Mouse (Mus musculus) urinary bladder, postnatal 25 days (tissue): ENCODE measurements around the gene Abcc1.

ENCODE experiments used
- DNase-seq: peaks from one replicate; pipeline ENCODE4 v3.0.0; 2022; ENCODE audit warnings: low spot score

Gene Abcc1

GRCm38 (mm10) chr16:14439801-14440614 lies 78.7 kb downstream of the Abcc1 start:
- no peak for DNase-seq

- no peak for DNase-seq
These were observed 82.9 kb downstream of the Abcc1 start for GRCm38 (mm10) chr16:14444059-14444855.

GRCm38 (mm10) chr16:14445197-14445596 lies 83.8 kb downstream of the Abcc1 start:
- DNase-seq, result no peak

- DNase-seq, result no peak
These were observed 86.0 kb downstream of the Abcc1 start for GRCm38 (mm10) chr16:14447366-14447765.

DNA sequence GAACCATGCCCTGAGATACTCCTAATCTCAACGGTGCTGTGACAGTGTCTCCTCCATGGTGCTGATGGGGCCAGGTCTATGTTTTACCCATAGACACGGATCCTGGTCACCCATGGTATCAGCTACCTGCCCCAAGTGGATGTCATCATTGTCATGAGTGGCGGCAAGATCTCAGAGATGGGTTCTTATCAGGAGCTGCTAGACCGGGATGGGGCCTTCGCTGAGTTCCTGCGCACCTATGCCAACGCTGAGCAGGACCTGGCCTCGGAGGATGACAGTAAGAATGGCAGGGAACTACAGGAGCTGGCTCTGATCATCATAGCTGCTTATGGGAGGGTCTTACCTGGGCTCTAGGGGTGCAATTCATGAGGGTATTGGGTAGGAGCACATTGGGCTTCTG lies 86.9 kb downstream of the Abcc1 start:
- DNase-seq, result no peak

DNA sequence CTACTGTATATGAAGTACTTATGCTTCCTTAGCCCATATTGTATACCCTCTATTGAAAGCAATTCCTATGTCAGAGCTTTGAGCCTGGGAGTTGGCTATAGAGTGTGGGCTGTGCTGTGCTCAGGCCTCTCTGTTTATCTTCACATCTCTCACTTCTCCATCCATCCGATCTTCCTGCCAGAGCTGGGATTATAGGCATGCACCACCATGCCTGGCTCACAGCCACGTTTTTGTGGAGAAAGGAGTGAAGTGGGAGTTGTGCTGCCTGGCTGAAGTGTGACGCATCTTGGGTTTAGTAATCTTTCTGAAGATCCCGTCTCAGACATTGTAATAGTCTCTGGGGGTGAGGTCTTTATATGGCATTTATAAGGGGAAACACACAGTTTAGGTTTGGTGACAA lies 88.5 kb downstream of the Abcc1 start:
- DNase-seq, result no peak

GRCm38 (mm10) chr16:14451374-14452046 lies 90.2 kb downstream of the Abcc1 start:
- no peak for DNase-seq

- DNase-seq, result no peak
These were observed 101.2 kb downstream of the Abcc1 start for GRCm38 (mm10) chr16:14462535-14462934.

DNA sequence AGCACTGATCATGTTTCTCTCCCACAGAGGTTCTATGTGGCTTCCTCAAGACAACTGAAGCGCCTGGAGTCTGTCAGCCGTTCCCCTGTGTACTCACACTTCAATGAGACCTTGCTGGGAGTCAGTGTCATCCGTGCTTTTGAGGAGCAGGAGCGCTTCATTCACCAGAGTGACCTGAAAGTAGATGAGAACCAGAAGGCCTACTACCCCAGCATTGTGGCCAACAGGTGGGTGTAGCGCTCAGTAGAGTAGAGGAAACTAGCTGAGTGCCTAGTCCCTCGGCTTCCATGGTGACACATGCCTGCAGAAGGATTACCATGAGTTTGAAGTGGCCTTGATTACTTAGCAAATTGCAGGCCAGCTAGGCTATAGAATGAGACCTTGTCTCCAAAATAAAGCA lies 103.7 kb downstream of the Abcc1 start:
- DNase-seq, result no peak

DNA sequence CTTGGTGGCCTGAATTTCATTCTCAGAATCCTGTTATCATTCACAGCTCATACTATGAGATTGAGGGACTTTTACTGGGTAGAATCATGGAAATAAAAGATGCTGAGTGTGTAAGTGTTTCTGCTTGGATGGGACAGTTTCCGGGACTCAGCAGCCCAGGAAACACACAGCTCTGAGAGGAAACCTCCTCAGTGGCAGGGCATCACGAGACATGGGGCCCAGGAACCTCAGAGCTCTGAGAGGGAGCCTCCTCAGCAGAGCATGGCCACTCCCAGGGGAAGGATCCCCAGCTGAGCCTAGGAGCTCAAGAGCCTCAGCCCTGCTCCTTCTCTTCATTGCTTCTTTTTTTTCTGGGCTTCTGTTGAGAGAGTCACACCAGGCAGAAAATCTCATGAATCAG lies 107.0 kb downstream of the Abcc1 start:
- DNase-seq, result no peak

GRCm38 (mm10) chr16:14468841-14469240 lies 107.5 kb downstream of the Abcc1 start:
- DNase-seq, result no peak

- DNase-seq, result no peak
These were observed 110.8 kb downstream of the Abcc1 start for GRCm38 (mm10) chr16:14472171-14472570.

DNA sequence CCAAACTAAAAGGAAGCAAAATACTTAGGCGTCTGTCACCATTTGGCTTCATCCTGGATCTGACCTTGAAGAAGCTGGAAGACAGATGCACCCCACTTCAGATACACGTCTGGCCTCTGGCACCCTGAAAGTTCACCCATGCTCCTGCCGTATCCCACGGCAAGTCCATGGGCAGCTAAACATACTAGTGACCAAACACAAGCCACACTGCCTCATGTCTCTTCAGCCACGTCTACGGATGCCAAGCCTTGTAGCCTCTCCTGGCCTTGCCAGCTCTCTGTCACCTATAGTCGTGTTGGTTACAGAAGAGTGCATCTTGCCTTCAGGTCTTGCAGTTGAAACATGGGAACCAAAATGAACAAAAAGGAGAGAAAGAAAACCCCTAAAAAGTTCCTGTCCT lies 112.3 kb downstream of the Abcc1 start:
- no peak for DNase-seq

- DNase-seq, result no peak
These were observed 113.6 kb downstream of the Abcc1 start for GRCm38 (mm10) chr16:14475001-14475400.

DNA sequence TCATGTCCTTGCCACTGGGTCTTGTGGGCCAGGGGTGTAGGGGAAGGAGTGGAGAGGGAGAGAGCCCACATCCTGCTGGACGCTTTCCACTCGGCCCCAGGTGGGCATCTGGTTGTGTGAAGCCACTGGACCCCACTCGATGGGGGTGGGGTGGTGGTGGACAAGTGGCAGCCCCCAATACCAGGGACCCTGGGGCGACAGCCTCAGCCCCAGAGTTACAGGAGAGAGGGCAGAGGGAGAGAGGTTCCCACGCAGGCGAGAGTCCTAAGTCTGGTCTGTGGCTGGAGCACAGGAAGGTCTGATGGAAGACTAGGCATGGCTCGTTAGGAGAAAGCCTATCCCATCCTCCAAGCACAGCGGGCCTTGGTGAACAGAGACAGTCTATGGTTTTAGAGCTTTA lies 114.7 kb downstream of the Abcc1 start:
- DNase-seq, result no peak

DNA sequence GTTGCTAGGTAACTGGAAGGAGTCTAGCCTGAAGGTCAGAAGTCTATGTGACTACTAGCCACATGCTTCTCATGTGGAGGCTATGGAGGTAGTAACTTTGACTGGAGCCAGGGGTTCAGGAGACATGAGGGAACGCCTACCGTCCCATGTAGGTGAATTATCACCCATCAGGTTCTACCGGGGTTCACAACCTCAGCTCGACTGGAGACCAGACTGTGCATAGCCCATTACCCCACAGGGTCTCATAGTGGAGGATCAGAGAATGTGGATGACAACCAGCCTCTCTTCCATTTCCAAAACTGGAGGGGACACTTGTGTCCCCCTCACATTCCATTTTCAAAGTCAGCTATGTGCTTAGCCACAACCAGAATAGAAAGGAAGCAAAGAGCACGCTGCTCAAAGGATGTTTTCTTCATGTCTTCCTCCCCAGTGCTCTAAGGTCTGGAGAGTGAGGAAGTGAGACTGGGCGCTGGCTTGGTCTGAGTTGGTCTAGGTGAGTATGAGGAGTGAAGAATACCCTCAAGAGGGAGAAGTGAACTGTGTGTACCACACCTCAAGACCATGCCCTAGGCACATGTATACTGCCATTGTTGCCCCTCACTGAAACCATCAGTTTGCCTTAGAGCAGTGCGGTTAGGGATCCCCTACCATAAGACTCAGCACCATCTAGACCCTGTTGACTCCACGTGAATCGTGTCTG lies 115.5 kb downstream of the Abcc1 start:
- no peak for DNase-seq

DNA sequence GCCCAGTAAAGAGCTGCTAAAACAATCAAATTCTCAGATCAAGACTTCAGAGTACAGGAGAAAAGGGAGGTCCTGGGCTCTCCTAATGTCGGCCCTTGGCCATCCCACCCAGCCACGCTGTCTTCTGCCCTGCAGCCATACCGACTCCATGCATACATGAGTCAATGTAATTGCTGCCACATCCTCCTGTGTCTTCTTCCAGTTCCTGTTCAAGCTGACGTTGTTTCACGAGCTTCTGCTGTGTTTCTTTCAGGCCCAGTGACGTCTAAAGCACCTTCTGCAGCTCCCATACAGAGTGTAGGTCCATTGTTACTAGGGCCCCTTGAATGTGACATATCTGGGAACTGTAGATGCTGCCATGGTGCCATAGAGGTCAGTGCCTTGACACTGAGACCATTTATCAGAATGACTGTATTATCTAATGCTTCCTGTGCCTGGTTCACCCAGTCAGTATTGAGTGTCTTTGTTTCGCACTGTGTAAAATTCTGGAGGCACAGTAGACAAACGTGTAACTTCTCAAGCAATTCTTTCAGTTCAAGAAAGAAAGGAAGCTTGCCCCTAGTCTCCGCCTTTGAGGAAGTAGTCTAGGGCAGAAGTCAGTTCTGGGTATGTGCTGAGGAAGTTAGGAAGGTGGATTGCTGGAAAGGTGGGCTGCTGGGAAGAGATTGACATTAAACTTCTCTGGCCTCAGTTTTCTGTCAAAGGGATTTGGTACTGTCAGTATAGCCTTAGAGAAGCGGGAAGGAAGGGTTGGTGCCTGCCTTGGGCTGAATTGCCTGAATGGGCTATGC lies 116.3 kb downstream of the Abcc1 start:
- DNase-seq, result no peak

GRCm38 (mm10) chr16:14479641-14480040 lies 118.3 kb downstream of the Abcc1 start:
- DNase-seq, result no peak

GRCm38 (mm10) chr16:14483221-14483620 lies 121.9 kb downstream of the Abcc1 start:
- DNase-seq, result no peak

DNA sequence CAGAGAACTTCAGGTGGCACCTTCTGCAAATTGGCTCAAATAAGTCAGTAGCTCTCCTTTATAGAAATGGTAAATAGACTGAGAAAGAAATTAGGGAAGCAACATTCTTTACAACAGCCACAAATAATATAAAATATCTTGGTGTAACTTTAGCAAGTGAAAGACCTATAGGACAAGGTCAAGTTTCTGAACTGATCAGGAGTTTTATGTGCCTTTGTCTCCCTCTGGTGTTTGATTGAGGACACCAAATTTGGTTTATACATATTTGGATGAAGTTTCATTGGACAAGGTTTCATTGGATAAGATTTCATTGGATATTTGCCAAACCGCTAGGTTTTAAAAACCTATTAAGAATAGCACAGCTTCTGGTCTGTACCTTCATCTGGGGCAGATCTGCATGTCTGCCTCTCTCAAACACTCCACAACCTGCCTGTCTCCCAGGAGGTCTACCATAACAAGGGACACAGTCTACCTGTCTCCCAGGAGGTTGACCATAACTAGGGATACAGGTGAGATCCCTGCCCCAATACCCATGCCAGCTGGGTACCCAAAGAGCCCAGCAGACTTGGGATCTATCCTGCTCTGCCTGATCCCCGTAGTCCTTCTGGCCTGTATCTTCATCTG lies 132.2 kb downstream of the Abcc1 start:
- DNase-seq, result no peak
